Mouse (Mus musculus) midbrain, embryonic 13.5 days (tissue): ENCODE data around the gene Krt78. TPM values are rescaled to one million over a fixed set of nuclear protein-coding genes. Genes with fewer than 3 reads are reported as not detected.
A peak's percentile ranks its signal among the peaks of the same experiment; 100 is the strongest.
"Not testable (repeated sequence)": the region's sequence is repeated elsewhere in the genome, so short reads cannot be mapped to it uniquely, and the experiment has no call there.

Experiments used
- ATAC-seq: fragments of 200-750 bp; cut with Nextera tagmentation; 2 replicates; pipeline ENCODE4 v1.8.0; 2017; ENCODE audit warnings: mild to moderate bottlenecking, moderate TSS enrichment, moderate library complexity
- H3K27ac ChIP-seq: fragments of 300-500 bp; sonication (generic); 2 replicates; pipeline ENCODE4 v1.5.1; 2015; ENCODE audit warnings: inconsistent platforms, mild to moderate bottlenecking, moderate library complexity
- H3K27me3 ChIP-seq: fragments of 300-500 bp; sonication (generic); 2 replicates; pipeline ENCODE4 v1.6.1; 2015; ENCODE audit warnings: mild to moderate bottlenecking, inconsistent platforms
- H3K36me3 ChIP-seq: fragments of 300-500 bp; sonication (generic); 2 replicates; pipeline ENCODE4 v1.6.1; 2015; ENCODE audit warnings: mild to moderate bottlenecking, inconsistent platforms
- H3K4me1 ChIP-seq: fragments of 300-500 bp; sonication (generic); replicated peaks from 2 replicates; pipeline ENCODE4 v1.6.1; 2015; ENCODE audit warnings: inconsistent platforms
- H3K4me2 ChIP-seq: fragments of 300-500 bp; sonication (generic); replicated peaks from 2 replicates; pipeline ENCODE4 v1.6.1; 2015; ENCODE audit warnings: moderate library complexity, mild to moderate bottlenecking, inconsistent platforms
- H3K4me3 ChIP-seq: fragments of 300-500 bp; sonication (generic); replicated peaks from 2 replicates; pipeline ENCODE4 v1.5.1; 2015; ENCODE audit warnings: mild to moderate bottlenecking, inconsistent platforms
- H3K9ac ChIP-seq: fragments of 300-500 bp; sonication (generic); replicated peaks from 2 replicates; pipeline ENCODE4 v1.6.1; 2015; ENCODE audit warnings: mild to moderate bottlenecking, inconsistent platforms
- H3K9me3 ChIP-seq: fragments of 300-500 bp; sonication (generic); 2 replicates; pipeline ENCODE4 v1.6.1; 2016; ENCODE audit warnings: mild to moderate bottlenecking, inconsistent platforms
- WGBS: fragments of 180-500 bp; shearing (Covaris S2); methylation state at CpG from one replicate; pipeline ENCODE4 v1.1.7; 2015; 5-methylcytosine and 5-hydroxymethylcytosine counted together
- polyA plus RNA-seq: library from polyadenylated mRNA; unstranded; fragments of >200 nt; fragmentation: Nextera tagmentation; extraction: Ambion mirVana; gene quantifications from 2 replicates; pipeline ENCODE4 v1.2.1, GENCODE M21; 2015

The Krt78 gene
- polyA plus RNA-seq: not detected in 2 replicates

- H3K9ac ChIP-seq: no peak within 1 kb of the TSS
- ATAC-seq: no peak
- no peaks in the 10 kb centered on the region for H3K4me1 ChIP-seq
- H3K27me3 ChIP-seq: no peaks in the 10 kb centered on the region
- 86% methylated on average over 9 of the region's 9 CpGs for WGBS
- H3K9me3 ChIP-seq: no peaks in the 10 kb centered on the region
- H3K4me3 ChIP-seq: no peak within 1 kb of the TSS
- no peak within 1 kb of the TSS for H3K27ac ChIP-seq
- no peaks in the 10 kb centered on the region for H3K36me3 ChIP-seq
- no peak within 1 kb of the TSS for H3K4me2 ChIP-seq
Measured at GRCm38 (mm10) chr15:101954187-101954586, at the start of gene Krt78. TSS of gene Krt78 (minus strand) at chr15:101954287.

GRCm38 (mm10) chr15:102003516-102003915, 49.4 kb upstream of the Krt78 start:
- ATAC-seq: no peak
- H3K27ac ChIP-seq: no peak overlapping the region
- peak overlapping the region; percentile 31 for H3K4me3 ChIP-seq
- no peaks in the 10 kb centered on the region for H3K9me3 ChIP-seq
- H3K9ac ChIP-seq: no peak overlapping the region
- 9% methylated on average over 12 of the region's 12 CpGs for WGBS
- no peaks in the 10 kb centered on the region for H3K36me3 ChIP-seq
- peak overlapping the region; percentile 51 for H3K4me2 ChIP-seq
- H3K27me3 ChIP-seq: peaks cover 70% of the 10 kb centered on the region
- H3K4me1 ChIP-seq: peaks cover 27% of the 10 kb centered on the region

- no peaks in the 10 kb centered on the region for H3K9me3 ChIP-seq
- no peak overlapping the region for H3K27ac ChIP-seq
- peak overlapping the region; percentile 51 for H3K4me2 ChIP-seq
- peak overlapping the region; percentile 31 for H3K4me3 ChIP-seq
- H3K4me1 ChIP-seq: peaks cover 27% of the 10 kb centered on the region
- peak; percentile 64 for ATAC-seq
- no peaks in the 10 kb centered on the region for H3K36me3 ChIP-seq
- 4% methylated on average over 34 of the region's 34 CpGs for WGBS
- peak overlapping the region; percentile 44; the same call in 1 of the 2 replicates for H3K9ac ChIP-seq
- H3K27me3 ChIP-seq: peaks cover 70% of the 10 kb centered on the region
Measured at GRCm38 (mm10) chr15:102002646-102003488, 48.8 kb upstream of the Krt78 start.

- Histone ChIP-seq H3K36me3 (no peaks in the 10 kb centered on the region), H3K4me2 (no peak overlapping the region), H3K27ac (no peak overlapping the region), H3K4me1 (peaks cover 10% of the 10 kb centered on the region), H3K4me3 (no peak overlapping the region), H3K9ac (no peak overlapping the region), H3K9me3 (no peaks in the 10 kb centered on the region), H3K27me3 (peaks cover 48% of the 10 kb centered on the region)
- ATAC-seq: no peak
- WGBS: 89% methylated on average over 11 of the region's 11 CpGs
Measured at GRCm38 (mm10) chr15:101999676-102000335, 45.7 kb upstream of the Krt78 start.

- 93% methylated on average over 11 of the region's 11 CpGs for WGBS
- Histone ChIP-seq H3K4me2 (no peak overlapping the region), H3K27ac (no peak overlapping the region), H3K9me3 (no peaks in the 10 kb centered on the region), H3K4me3 (no peak overlapping the region), H3K4me1 (peaks cover 10% of the 10 kb centered on the region), H3K27me3 (peaks cover 44% of the 10 kb centered on the region), H3K36me3 (no peaks in the 10 kb centered on the region), H3K9ac (no peak overlapping the region)
- no peak for ATAC-seq
Measured at GRCm38 (mm10) chr15:101999156-101999555, 45.1 kb upstream of the Krt78 start.

- H3K36me3 ChIP-seq, ATAC-seq, H3K4me1 ChIP-seq, H3K4me3 ChIP-seq, H3K9me3 ChIP-seq, H3K9ac ChIP-seq, H3K27ac ChIP-seq, H3K4me2 ChIP-seq: not testable (repeated sequence)
- 89% methylated on average over 11 of the region's 11 CpGs for WGBS
- H3K27me3 ChIP-seq: peaks cover 35% of the 10 kb centered on the region
Measured at GRCm38 (mm10) chr15:101996450-101997078, 42.5 kb upstream of the Krt78 start.

GRCm38 (mm10) chr15:101995484-101996236, 41.6 kb upstream of the Krt78 start:
- no peak for ATAC-seq
- Histone ChIP-seq H3K4me1 (no peaks in the 10 kb centered on the region), H3K27ac (no peak overlapping the region), H3K9me3 (no peaks in the 10 kb centered on the region), H3K4me2 (no peak overlapping the region), H3K4me3 (no peak overlapping the region), H3K9ac (no peak overlapping the region), H3K27me3 (peaks cover 30% of the 10 kb centered on the region; the same call in 1 of the 2 replicates), H3K36me3 (no peaks in the 10 kb centered on the region)
- WGBS: 90% methylated on average over 4 of the region's 4 CpGs

- 94% methylated on average over 6 of the region's 6 CpGs for WGBS
- Histone ChIP-seq H3K9ac (no peak overlapping the region), H3K4me3 (no peak overlapping the region)
Measured at GRCm38 (mm10) chr15:101994365-101994764, 40.3 kb upstream of the Krt78 start.

GRCm38 (mm10) chr15:101990946-101991345, 36.9 kb upstream of the Krt78 start:
- Histone ChIP-seq H3K27ac (no peak overlapping the region), H3K4me3 (no peak overlapping the region), H3K4me1 (no peaks in the 10 kb centered on the region), H3K4me2 (no peak overlapping the region), H3K9ac (no peak overlapping the region), H3K9me3 (no peaks in the 10 kb centered on the region), H3K27me3 (peaks cover 29% of the 10 kb centered on the region; the same call in 1 of the 2 replicates), H3K36me3 (no peaks in the 10 kb centered on the region)
- 88% methylated on average over 6 of the region's 6 CpGs for WGBS
- ATAC-seq: no peak

More at GRCm38 (mm10) chr15:101994365-101994764, 40.3 kb upstream of the Krt78 start:
- ATAC-seq: no peak
- Histone ChIP-seq H3K27ac (no peak overlapping the region), H3K9me3 (no peaks in the 10 kb centered on the region), H3K27me3 (peaks cover 21% of the 10 kb centered on the region; the same call in 1 of the 2 replicates), H3K4me1 (no peaks in the 10 kb centered on the region), H3K4me2 (no peak overlapping the region), H3K36me3 (no peaks in the 10 kb centered on the region)

- no peak overlapping the region for H3K9ac ChIP-seq
- no peaks in the 10 kb centered on the region for H3K36me3 ChIP-seq
- peaks cover 3% of the 10 kb centered on the region; the same call in 1 of the 2 replicates for H3K4me1 ChIP-seq
- ATAC-seq: no peak
- no peak overlapping the region for H3K4me2 ChIP-seq
- H3K27me3 ChIP-seq: peaks cover 22% of the 10 kb centered on the region; the same call in 1 of the 2 replicates
- H3K27ac ChIP-seq: no peak overlapping the region
- 65% methylated on average over 8 of the region's 8 CpGs for WGBS
- no peaks in the 10 kb centered on the region for H3K9me3 ChIP-seq
- H3K4me3 ChIP-seq: no peak overlapping the region
Measured at GRCm38 (mm10) chr15:101988714-101989113, 34.6 kb upstream of the Krt78 start.

- H3K4me3 ChIP-seq: no peak overlapping the region
- peaks cover 21% of the 10 kb centered on the region; the same call in 1 of the 2 replicates for H3K27me3 ChIP-seq
- no peaks in the 10 kb centered on the region for H3K9me3 ChIP-seq
- peaks cover 4% of the 10 kb centered on the region; the same call in 1 of the 2 replicates for H3K4me1 ChIP-seq
- no peak overlapping the region for H3K4me2 ChIP-seq
- no peak overlapping the region for H3K27ac ChIP-seq
- ATAC-seq: 0 out of 2 replicates have a peak, but pooled peaks have one; percentile 22
- WGBS: under 1% methylated on average over 10 of the region's 10 CpGs
- no peak overlapping the region for H3K9ac ChIP-seq
- H3K36me3 ChIP-seq: no peaks in the 10 kb centered on the region
Measured at GRCm38 (mm10) chr15:101988119-101988518, 34.0 kb upstream of the Krt78 start.
